Mouse (Mus musculus) ES-Bruce4 (cell line): ENCODE data around the gene Myo1e. TPM values are rescaled to one million over a fixed set of nuclear protein-coding genes. Genes with fewer than 3 reads are reported as not detected.

Source experiments
- H3K27ac ChIP-seq: 2 replicates; pipeline ENCODE4 v1.5.1; 2012; ENCODE audit warnings: low read length, inconsistent platforms; ENCODE audit not compliant: insufficient read depth
- H3K27me3 ChIP-seq: 2 replicates; pipeline ENCODE4 v1.6.1; 2012; ENCODE audit warnings: mild to moderate bottlenecking, low read length, inconsistent platforms; ENCODE audit not compliant: control insufficient read depth, poor library complexity, insufficient read depth, severe bottlenecking
- H3K36me3 ChIP-seq: 2 replicates; pipeline ENCODE4 v1.6.1; 2012; ENCODE audit warnings: inconsistent platforms, mild to moderate bottlenecking, low read length, moderate library complexity; ENCODE audit not compliant: control insufficient read depth, poor library complexity, insufficient read depth, severe bottlenecking
- H3K4me1 ChIP-seq: one replicate; pipeline ENCODE4 v1.8.1; 2011; ENCODE audit warnings: low read length; ENCODE audit not compliant: control insufficient read depth, insufficient read depth
- H3K4me3 ChIP-seq: 2 replicates; pipeline ENCODE4 v1.5.1; 2011; ENCODE audit warnings: low read depth, mild to moderate bottlenecking, low read length
- H3K9ac ChIP-seq: 2 replicates; pipeline ENCODE4 v1.6.1; 2012; ENCODE audit warnings: low read depth, mild to moderate bottlenecking, inconsistent platforms; ENCODE audit not compliant: poor library complexity, severe bottlenecking
- H3K9me3 ChIP-seq: replicated peaks from 2 replicates; pipeline ENCODE4 v1.6.1; 2012; ENCODE audit warnings: mild to moderate bottlenecking, low read length, inconsistent platforms; ENCODE audit not compliant: control insufficient read depth, poor library complexity, insufficient read depth, severe bottlenecking
- CTCF ChIP-seq: IDR thresholded peaks from one replicate; pipeline ENCODE4 v1.8.1; 2011; ENCODE audit warnings: low read depth, low read length
- EP300 ChIP-seq: IDR thresholded peaks from 2 replicates; pipeline ENCODE4 v1.6.1; 2011; ENCODE audit warnings: low read depth, low read length; ENCODE audit not compliant: insufficient read depth
- POLR2A ChIP-seq: IDR thresholded peaks from one replicate; pipeline ENCODE4 v1.8.1; 2011; ENCODE audit warnings: low read length; ENCODE audit not compliant: insufficient read depth
- polyA plus RNA-seq: library from polyadenylated mRNA; stranded (reverse); fragments of >200 nt; gene quantifications from 2 replicates; pipeline ENCODE4 v1.2.4, GENCODE M21; 2011; ENCODE audit warnings: low read depth; ENCODE audit not compliant: missing spikeins, insufficient read depth, insufficient read length

Myo1e gene
- polyA plus RNA-seq, 1 experiment = 51.6 TPM

- Histone ChIP-seq H3K4me1 (peaks cover 3% of the 10 kb centered on the region), H3K36me3 (no peaks in the 10 kb centered on the region), H3K27me3 (no peaks in the 10 kb centered on the region), H3K9ac (no peak overlapping the region), H3K9me3 (no peaks in the 10 kb centered on the region), H3K27ac (no peak overlapping the region), H3K4me3 (no peak overlapping the region)
- peak; percentile 22 for TF ChIP-seq CTCF
- no peak for TF ChIP-seq POLR2A
- no peak for TF ChIP-seq EP300
Observed at GRCm38 (mm10) chr9:70314019-70314418, 106.9 kb downstream of the Myo1e start.

DNA sequence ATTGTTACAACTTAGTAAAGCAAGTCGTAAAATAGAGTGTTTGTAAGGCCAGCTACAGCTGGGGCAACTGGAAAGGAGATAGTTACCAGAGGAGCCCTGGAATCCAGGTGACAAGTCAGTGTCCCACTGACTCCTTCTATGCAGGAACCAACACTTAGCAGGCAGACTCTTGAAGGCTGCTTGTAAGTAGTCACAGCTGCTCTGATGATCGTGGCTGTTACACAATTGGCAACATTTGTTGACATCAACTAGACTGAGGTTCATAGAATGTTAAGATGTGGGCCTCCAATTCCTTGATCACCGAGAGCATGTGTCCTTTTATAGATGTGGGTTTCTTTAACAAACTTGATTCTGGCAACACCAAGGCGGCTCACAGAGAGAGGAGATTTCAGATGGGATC lies 108.0 kb downstream of the Myo1e start:
- H3K4me3 ChIP-seq = no peak overlapping the region
- no peak for TF ChIP-seq CTCF
- TF ChIP-seq EP300 = no peak
- no peak for TF ChIP-seq POLR2A
- peaks cover 3% of the 10 kb centered on the region for H3K4me1 ChIP-seq
- no peaks in the 10 kb centered on the region for H3K9me3 ChIP-seq
- H3K27ac ChIP-seq = no peak overlapping the region
- H3K9ac ChIP-seq = no peak overlapping the region
- H3K36me3 ChIP-seq = no peaks in the 10 kb centered on the region
- H3K27me3 ChIP-seq = no peaks in the 10 kb centered on the region

DNA sequence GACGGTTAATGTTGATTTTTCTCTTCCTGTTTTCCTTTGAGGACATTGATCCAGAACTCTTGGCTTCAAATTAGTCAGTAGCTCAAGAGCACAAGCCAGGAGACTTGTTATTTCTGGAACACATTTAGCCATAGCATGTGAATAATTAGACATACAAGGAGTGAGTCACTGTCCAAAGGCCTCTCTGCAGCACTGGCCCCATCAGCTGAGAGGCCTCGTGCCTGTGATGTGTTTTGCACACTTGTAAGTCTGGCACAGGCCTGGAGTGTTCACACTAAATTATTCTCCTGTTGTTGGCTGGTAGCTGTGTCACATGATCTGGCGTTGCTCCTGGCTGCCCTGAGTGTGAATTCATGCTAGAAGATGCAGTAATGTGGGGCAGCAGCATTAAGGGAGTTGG lies 111.5 kb downstream of the Myo1e start:
- H3K9me3 ChIP-seq = no peaks in the 10 kb centered on the region
- TF ChIP-seq EP300 = no peak
- no peak for TF ChIP-seq POLR2A
- no peak for TF ChIP-seq CTCF
- H3K4me3 ChIP-seq = no peak overlapping the region

DNA sequence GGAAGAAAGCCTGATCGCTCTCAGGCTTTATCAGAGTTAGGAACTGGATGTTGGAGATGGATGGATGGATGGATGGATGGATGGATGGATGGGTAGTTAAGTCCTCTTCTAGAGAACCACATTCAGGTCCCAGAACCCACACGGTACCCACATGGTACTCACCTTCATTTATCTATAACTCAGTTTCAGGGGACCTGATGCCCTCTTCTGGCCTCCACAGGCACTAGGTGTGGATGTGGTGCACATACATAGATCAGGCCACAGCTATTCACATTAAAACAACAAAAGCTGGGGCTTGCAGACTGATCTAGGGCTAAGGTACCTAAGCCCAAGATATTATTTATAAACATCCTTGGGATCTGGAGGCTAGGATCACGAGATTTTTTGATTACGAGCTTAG lies 117.2 kb downstream of the Myo1e start:
- H3K9me3 ChIP-seq = no peaks in the 10 kb centered on the region
- no peaks in the 10 kb centered on the region for H3K27me3 ChIP-seq
- H3K36me3 ChIP-seq = no peaks in the 10 kb centered on the region
- no peak for TF ChIP-seq POLR2A
- no peak for TF ChIP-seq CTCF
- TF ChIP-seq EP300 = no peak
- H3K4me3 ChIP-seq = no peak overlapping the region
- H3K9ac ChIP-seq = no peak overlapping the region
- no peak overlapping the region for H3K27ac ChIP-seq
- H3K4me1 ChIP-seq = no peaks in the 10 kb centered on the region

More for the DNA sequence above, 111.5 kb downstream of the Myo1e start:
- H3K9ac ChIP-seq = no peak overlapping the region
- no peaks in the 10 kb centered on the region for H3K36me3 ChIP-seq
- H3K4me1 ChIP-seq = peaks cover 3% of the 10 kb centered on the region
- H3K27me3 ChIP-seq = no peaks in the 10 kb centered on the region
- H3K27ac ChIP-seq = no peak overlapping the region

GRCm38 (mm10) chr9:70325880-70326595 lies 118.9 kb downstream of the Myo1e start:
- H3K9ac ChIP-seq = no peak overlapping the region

GRCm38 (mm10) chr9:70328193-70328841 lies 121.2 kb downstream of the Myo1e start:
- no peak for TF ChIP-seq EP300
- no peak for TF ChIP-seq CTCF
- TF ChIP-seq POLR2A = no peak
- H3K4me3 ChIP-seq = no peak overlapping the region
- H3K4me1 ChIP-seq = no peaks in the 10 kb centered on the region
- no peaks in the 10 kb centered on the region for H3K27me3 ChIP-seq
- H3K36me3 ChIP-seq = no peaks in the 10 kb centered on the region
- no peak overlapping the region for H3K27ac ChIP-seq
- H3K9me3 ChIP-seq = no peaks in the 10 kb centered on the region
- H3K9ac ChIP-seq = no peak overlapping the region

More at GRCm38 (mm10) chr9:70325880-70326595, 118.9 kb downstream of the Myo1e start:
- TF ChIP-seq EP300 (no peak), CTCF (no peak), POLR2A (no peak)
- no peak overlapping the region for H3K27ac ChIP-seq
- no peaks in the 10 kb centered on the region for H3K9me3 ChIP-seq
- H3K4me3 ChIP-seq = no peak overlapping the region
- no peaks in the 10 kb centered on the region for H3K27me3 ChIP-seq
- H3K4me1 ChIP-seq = no peaks in the 10 kb centered on the region
- H3K36me3 ChIP-seq = no peaks in the 10 kb centered on the region
